Mouse (Mus musculus) heart, adult 2 months (tissue): Measurements from ENCODE around the gene Ak1. TPM values are rescaled to one million over a fixed set of nuclear protein-coding genes. Genes with fewer than 3 reads are reported as not detected.

ENCODE experiments used
- DNase-seq, 2 experiments: peaks; one replicate each; pipeline ENCODE4 v3.0.0; 2021
- H3K27ac ChIP-seq: fragments of 200-600 bp; 2 replicates; pipeline ENCODE4 v1.8.1; 2022
- H3K27me3 ChIP-seq: fragments of 200-500 bp; 2 replicates; pipeline ENCODE4 v1.6.1; 2012; ENCODE audit warnings: mild to moderate bottlenecking, low read length, inconsistent platforms, mixed read lengths; ENCODE audit not compliant: control insufficient read depth, insufficient read depth
- H3K36me3 ChIP-seq: fragments of 200-500 bp; 2 replicates; pipeline ENCODE4 v1.6.1; 2012; ENCODE audit warnings: low read length, inconsistent platforms; ENCODE audit not compliant: control insufficient read depth, insufficient read depth
- H3K4me1 ChIP-seq: fragments of 200-500 bp; 2 replicates; pipeline ENCODE4 v1.6.1; 2011; ENCODE audit warnings: low read length; ENCODE audit not compliant: control insufficient read depth, insufficient read depth
- H3K4me3 ChIP-seq: fragments of 200-600 bp; 2 replicates; pipeline ENCODE4 v1.8.1; 2022
- H3K79me2 ChIP-seq: fragments of 200-500 bp; replicated peaks from 2 replicates; pipeline ENCODE4 v1.6.1; 2012; ENCODE audit warnings: mild to moderate bottlenecking, inconsistent platforms, low read length, moderate library complexity, mixed read lengths; ENCODE audit not compliant: control insufficient read depth, insufficient read depth
- H3K9ac ChIP-seq: fragments of 200-500 bp; 2 replicates; pipeline ENCODE4 v1.6.1; 2012; ENCODE audit warnings: low read depth, mild to moderate bottlenecking, control low read depth, inconsistent platforms, low read length, mixed read lengths
- CTCF ChIP-seq: fragments of 200-600 bp; IDR thresholded peaks from 2 replicates; pipeline ENCODE4 v1.8.1; 2022; ENCODE audit warnings: antibody characterized with exemption, mild to moderate bottlenecking, moderate library complexity
- EP300 ChIP-seq: fragments of 200-500 bp; IDR thresholded peaks from 2 replicates; pipeline ENCODE4 v1.6.1; 2011; ENCODE audit warnings: low read depth, low read length, control low read depth; ENCODE audit not compliant: insufficient read depth
- POLR2A ChIP-seq: fragments of 200-500 bp; IDR thresholded peaks from 2 replicates; pipeline ENCODE4 v1.6.1; 2011; ENCODE audit warnings: mild to moderate bottlenecking, low read depth, low read length, control low read depth; ENCODE audit not compliant: insufficient read depth
- WGBS: fragments of 180-500 bp; shearing (Covaris S2); methylation state at CpG from one replicate; pipeline ENCODE4 v1.1.7; 2018; 5-methylcytosine and 5-hydroxymethylcytosine counted together
- intact Hi-C: fragments of 180-260 bp; cut with DNase I; formaldehyde crosslinking; loops from one replicate; pipeline ENCODE4 v1.15.1; 2025
- polyA plus RNA-seq: library from polyadenylated mRNA; depleted of rRNA; stranded (reverse); fragments of >200 nt; gene quantifications from 2 replicates; pipeline ENCODE4 v1.2.3, GENCODE M21; 2012
- total RNA-seq, 2 experiments: library from RNA; stranded (reverse); gene quantifications; 2 replicates each; pipeline ENCODE4 v1.2.3; 2021

Gene Ak1
- total and polyA plus RNA-seq, 3 experiments: 584 to 670 (median 606) TPM

DNA sequence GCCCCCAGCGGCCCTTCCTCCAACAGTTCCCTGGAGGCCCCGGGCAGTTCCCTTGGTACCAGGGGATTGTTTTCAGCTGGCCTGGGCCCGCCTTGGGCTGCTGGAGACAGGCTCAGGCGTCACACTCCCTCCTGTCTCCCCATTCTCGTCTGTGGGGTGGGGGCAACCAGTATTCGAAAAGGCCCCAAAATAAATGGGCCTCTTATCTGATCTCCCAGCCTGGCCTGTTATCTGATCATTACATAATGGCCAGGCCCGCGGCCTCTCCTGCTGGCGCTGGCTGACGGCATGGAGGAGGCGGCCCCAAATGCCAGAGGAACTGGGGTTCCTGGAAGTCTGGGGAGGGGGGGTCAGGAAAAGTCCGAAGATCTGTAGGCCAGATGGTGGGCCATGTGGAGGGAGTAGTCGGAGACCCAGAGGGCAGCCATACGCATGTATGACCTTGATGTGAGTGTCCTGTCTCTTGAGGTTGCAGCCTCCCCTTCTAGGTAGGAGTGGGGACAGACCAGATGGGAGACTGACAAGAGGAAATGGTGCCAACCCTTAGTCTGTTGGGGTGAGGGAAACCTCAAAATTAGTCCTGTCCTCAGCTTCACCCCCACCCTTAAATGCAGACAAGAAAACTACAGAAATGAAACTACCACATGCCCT is 33.3 kb downstream of the Ak1 start:
- peak overlapping the region; percentile 90 for H3K27ac ChIP-seq
- H3K9ac ChIP-seq: peak overlapping the region; percentile 60
- peaks cover 27% of the 10 kb centered on the region for H3K4me1 ChIP-seq
- H3K27me3 ChIP-seq: no peaks in the 10 kb centered on the region
- H3K79me2 ChIP-seq: no peaks in the 10 kb centered on the region; the same call in 1 of the 2 replicates
- intact Hi-C loops: loop anchor here (1.0 to 5.0 kb wide), 3 partner anchors 9 to 77 kb away; partner anchors contain the start of gene Eng
- peak overlapping the region; percentile 43; the same call in 1 of the 2 replicates for H3K4me3 ChIP-seq
- DNase-seq: peak in 1 of 2 experiments; percentile 52
- TF ChIP-seq EP300: peak; percentile 16; the same call in 1 of the 2 replicates
- TF ChIP-seq CTCF: no peak
- H3K36me3 ChIP-seq: peaks cover 21% of the 10 kb centered on the region
- WGBS: 44% methylated on average over 14 of the region's 14 CpGs

DNA sequence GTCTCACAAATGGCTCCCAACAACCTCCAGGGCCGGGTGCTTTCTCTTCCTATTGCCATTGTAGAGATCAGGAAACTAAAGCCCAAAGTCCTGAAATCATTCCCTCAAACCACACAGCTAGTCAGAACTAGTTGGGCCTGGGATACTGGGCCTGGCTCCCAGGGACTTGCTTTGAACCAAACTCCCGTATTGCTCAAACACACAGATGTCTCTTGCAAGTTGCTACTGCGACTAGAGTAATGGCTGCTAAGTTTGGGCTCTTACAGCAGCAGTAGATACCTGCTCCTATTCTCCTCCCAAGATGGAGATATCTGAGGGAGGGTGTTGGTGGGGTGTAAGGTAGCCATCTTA is 33.8 kb downstream of the Ak1 start:
- Histone ChIP-seq H3K27ac (peak overlapping the region; percentile 90), H3K36me3 (peaks cover 24% of the 10 kb centered on the region), H3K79me2 (no peaks in the 10 kb centered on the region; the same call in 1 of the 2 replicates), H3K9ac (0 out of 2 replicates have a peak overlapping the region, but pooled peaks have one; percentile 2), H3K4me3 (no peak overlapping the region; the same call in 1 of the 2 replicates), H3K4me1 (peaks cover 29% of the 10 kb centered on the region), H3K27me3 (no peaks in the 10 kb centered on the region)
- TF ChIP-seq EP300 (no peak), POLR2A (no peak; the same call in 1 of the 2 replicates), CTCF (no peak)
- 42% methylated on average over 3 of the region's 3 CpGs for WGBS
- intact Hi-C loops: loop anchor here (1.0 to 2.0 kb wide), 2 partner anchors 9 to 17 kb away; partner anchors contain the start of gene Eng
- no peak for DNase-seq

DNA sequence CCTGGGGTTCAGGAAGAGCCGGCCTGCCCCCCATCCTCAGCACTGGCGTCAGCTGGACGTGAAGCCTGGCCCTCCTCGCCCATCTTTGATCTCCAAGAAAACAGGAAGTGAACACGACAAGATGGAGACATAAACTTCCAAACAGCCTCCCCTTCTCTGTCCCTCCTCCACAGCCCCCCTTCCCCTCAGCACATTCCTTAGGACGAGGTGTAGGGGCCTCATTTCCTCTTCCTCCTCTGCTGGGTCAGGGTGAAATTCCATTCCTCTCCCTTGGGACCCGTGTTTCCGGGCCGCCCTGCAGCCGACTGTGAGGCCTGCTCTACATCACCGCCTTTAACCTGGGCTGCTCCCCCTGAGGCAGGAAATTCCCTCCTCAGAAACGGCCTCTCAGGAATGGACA is 34.3 kb downstream of the Ak1 start:
- H3K27ac ChIP-seq: peak overlapping the region; percentile 90
- DNase-seq: peak; percentile 80 to 88
- H3K4me3 ChIP-seq: no peak overlapping the region
- H3K27me3 ChIP-seq: no peaks in the 10 kb centered on the region
- intact Hi-C loops: loop anchor here (1.0 to 2.0 kb wide), 2 partner anchors 10 to 17 kb away; partner anchors contain the start of gene Eng
- H3K4me1 ChIP-seq: peaks cover 32% of the 10 kb centered on the region
- WGBS: 28% methylated on average over 12 of the region's 12 CpGs
- peaks cover 28% of the 10 kb centered on the region for H3K36me3 ChIP-seq
- no peak overlapping the region for H3K9ac ChIP-seq
- TF ChIP-seq POLR2A (0 out of 2 replicates have a peak, but pooled peaks have one; percentile 27), CTCF (peak; percentile 26), EP300 (peak; percentile 99)
- H3K79me2 ChIP-seq: no peaks in the 10 kb centered on the region

DNA sequence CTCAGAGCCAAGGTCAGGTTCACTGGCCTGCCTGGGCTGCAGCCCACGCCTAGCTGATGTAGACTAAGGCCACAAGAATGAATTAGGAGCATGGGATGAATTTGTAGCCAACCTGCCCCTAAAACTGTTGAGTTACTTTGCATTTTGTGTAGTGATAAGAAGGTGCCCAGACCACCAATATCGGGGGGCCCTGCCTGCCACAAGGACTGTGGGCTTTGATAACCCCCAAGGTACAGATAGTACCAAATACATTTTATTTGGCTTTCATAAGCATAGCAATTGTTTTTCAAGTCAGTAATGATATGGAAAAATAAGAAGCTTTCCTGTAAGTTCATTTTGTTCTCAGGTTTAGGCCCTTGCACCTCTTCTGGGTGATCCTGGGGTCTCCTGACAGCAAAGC is 37.3 kb downstream of the Ak1 start:
- Histone ChIP-seq H3K36me3 (peaks cover 40% of the 10 kb centered on the region), H3K27me3 (no peaks in the 10 kb centered on the region), H3K27ac (peak overlapping the region; percentile 73), H3K4me3 (no peak overlapping the region), H3K9ac (0 out of 2 replicates have a peak overlapping the region, but pooled peaks have one; percentile 17), H3K79me2 (no peaks in the 10 kb centered on the region), H3K4me1 (peaks cover 35% of the 10 kb centered on the region)
- WGBS: 61% methylated on average over 2 of the region's 2 CpGs
- intact Hi-C loops: loop anchor here (2.0 kb wide), 1 partner anchor 18 kb away; no protein-coding TSS in a partner anchor
- TF ChIP-seq CTCF (no peak), POLR2A (no peak), EP300 (no peak)
- DNase-seq: no peak

DNA sequence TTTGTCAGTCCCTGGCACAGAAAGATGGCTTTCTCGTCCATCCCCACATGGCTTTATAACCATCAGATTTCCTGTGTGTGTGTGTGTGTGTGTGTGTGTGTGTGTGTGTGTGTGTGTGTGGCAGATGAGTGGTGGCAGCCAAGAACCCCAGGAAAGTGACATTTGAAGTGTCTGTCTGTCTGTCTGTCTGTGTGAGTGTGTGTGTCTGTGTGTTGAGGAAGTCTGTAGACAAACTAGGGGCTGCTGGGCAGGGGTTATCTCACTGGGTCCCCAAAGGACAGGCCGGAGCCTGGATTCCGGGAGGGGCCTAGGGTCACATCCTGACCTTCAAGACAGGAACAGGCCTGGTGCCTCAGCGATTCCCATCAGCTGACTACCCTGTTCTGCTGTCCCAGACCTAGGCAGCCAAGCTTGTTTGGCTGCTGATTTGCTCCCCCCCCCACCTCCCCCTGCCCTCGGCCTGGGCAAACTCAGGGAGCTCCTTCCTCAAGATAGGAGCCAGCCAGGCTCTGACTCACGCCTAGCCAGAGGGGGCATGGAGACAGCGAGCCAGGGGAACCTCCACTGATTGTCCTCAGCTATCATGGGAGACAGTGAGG is 40.0 kb downstream of the Ak1 start:
- intact Hi-C loops: loop anchor here (2.0 kb wide), 2 partner anchors 27 to 29 kb away; no protein-coding TSS in a partner anchor
- no peak for TF ChIP-seq CTCF
- no peak for TF ChIP-seq POLR2A
- peak in 1 of 2 experiments; percentile 76 for DNase-seq

More for the DNA sequence above, 40.0 kb downstream of the Ak1 start:
- Histone ChIP-seq H3K4me3 (no peak overlapping the region), H3K27me3 (no peaks in the 10 kb centered on the region), H3K79me2 (no peaks in the 10 kb centered on the region), H3K9ac (peak overlapping the region; percentile 23; the same call in 1 of the 2 replicates), H3K27ac (peak overlapping the region; percentile 73), H3K4me1 (peaks cover 34% of the 10 kb centered on the region), H3K36me3 (peaks cover 37% of the 10 kb centered on the region)
- 5% methylated on average over 7 of the region's 7 CpGs for WGBS
